Mouse (Mus musculus): ENCODE data around the gene Cd209b. TPM values are rescaled to one million over a fixed set of nuclear protein-coding genes. Genes with fewer than 3 reads are reported as not detected.

The Cd209b gene
- total RNA-seq (2021), result not detected

DNA sequence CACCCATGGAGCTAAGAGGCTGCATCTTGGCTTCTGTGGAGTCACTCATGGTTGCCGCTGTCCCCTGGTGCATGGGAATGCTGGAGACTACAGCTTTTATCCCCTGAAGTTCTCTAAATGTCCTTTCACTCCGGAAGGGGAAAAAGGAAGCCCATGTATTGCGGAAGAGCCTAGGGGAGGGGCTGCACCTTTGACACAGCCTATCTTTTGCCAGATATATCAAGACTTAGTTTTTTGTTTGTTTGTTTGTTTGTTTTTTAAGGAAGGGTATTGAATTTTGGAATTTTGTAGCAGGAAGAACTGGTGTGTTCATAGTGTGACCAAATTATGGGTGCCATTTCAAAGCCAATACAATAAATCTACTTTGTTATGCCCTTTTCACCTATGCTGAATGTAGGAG, at the start of gene Cd209b:
Cd209b (minus strand) TSS at position 101 of the 400 bp plus-strand sequence.
- intact Hi-C loops (cut with DNase I), result no loop called here
- DNase-seq, result no peak

- intact Hi-C loops (cut with DNase I), result loop anchor here (5.0 kb wide), 1 partner anchor 239 kb away; no protein-coding TSS in a partner anchor
- peak; percentile 20 to 33 for DNase-seq
These were observed 29.4 kb upstream of the Cd209b start for GRCm38 (mm10) chr8:3956037-3956436.

GRCm38 (mm10) chr8:3954646-3955045, 28.0 kb upstream of the Cd209b start, which contains the start of gene Cd209c:
TSS of gene Cd209c (minus strand) at chr8:3954746.
- intact Hi-C loops (cut with DNase I), result loop anchor here (5.0 kb wide), 1 partner anchor 237 kb away; no protein-coding TSS in a partner anchor
- DNase-seq, result no peak

GRCm38 (mm10) chr8:3940023-3940422, 13.4 kb upstream of the Cd209b start:
- DNase-seq, result no peak
- intact Hi-C loops (cut with DNase I), result no loop called here

DNA sequence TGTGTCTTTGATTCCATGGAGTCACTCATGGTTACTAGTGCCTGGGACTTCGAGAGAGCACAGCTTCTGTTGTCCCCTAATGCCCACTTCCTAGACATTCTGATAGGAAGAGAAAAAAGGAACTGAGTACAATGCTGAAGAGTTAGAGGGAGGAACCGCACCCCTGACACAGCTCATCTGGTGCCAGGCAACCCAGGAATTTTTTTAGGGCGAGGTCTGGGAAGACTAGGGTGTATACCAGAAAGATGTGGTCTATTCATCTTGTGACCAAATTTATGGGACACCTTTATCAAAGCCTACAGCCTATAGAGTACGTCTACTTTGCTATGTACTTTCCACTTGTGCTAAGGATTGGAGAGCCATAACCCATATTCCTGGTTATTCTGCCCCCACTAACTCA, 48.2 kb downstream of the Cd209b start, which contains the start of gene Cd209d:
Cd209d (minus strand) TSS at position 101 of the 400 bp plus-strand sequence.
- no peak for DNase-seq
- intact Hi-C loops (cut with DNase I), result loop anchor here (5.0 kb wide), 1 partner anchor 559 kb away; no protein-coding TSS in a partner anchor

DNA sequence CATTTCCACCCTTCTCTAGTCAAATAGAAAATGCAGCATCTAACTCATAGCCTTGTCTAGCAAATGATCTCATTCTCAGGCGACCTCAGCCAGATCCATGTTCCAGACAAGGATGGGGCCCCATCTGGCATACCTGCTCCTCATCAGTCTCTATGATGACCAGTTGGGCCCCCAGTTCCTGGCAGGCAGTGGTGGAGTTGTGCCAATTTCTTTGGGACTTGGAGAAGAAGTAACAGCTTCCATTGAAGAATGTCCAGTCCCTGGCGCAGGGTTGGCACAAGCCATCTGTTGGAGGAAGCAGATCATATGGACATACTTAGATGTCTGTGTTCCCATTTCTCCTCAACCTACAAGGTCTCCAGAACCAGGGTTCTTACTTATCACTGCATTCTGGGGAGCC, 50.5 kb downstream of the Cd209b start:
- no peak for DNase-seq
- intact Hi-C loops (cut with DNase I), result loop anchor here (5.0 kb wide), 1 partner anchor 561 kb away; no protein-coding TSS in a partner anchor

Other genes with a start within 250 kb of the Cd209b start
- gene Fcer2a, start 232.7 kb downstream of the Cd209b start, total RNA-seq (2021), result under 1 TPM; 0.24 to 0.50 TPM
- gene Clec4g, start 206.2 kb downstream of the Cd209b start, total RNA-seq (2021), result under 1 TPM; 0.67 to 0.89 TPM
- not detected for gene Cd209a, start 177.9 kb downstream of the Cd209b start, total RNA-seq (2021)
- gene Cd209e, start 72.5 kb downstream of the Cd209b start, total RNA-seq (2021), result not detected
- not detected for gene Cd209d, start 48.3 kb downstream of the Cd209b start, total RNA-seq (2021)
- gene Cd209c, start 27.9 kb upstream of the Cd209b start, total RNA-seq (2021), result not detected
- gene Cd209f, start 179.0 kb upstream of the Cd209b start, total RNA-seq (2021), result under 1 TPM in 1 of 2 experiments, not detected in 1; 0.19 TPM
- gene Cd209g, start 207.3 kb upstream of the Cd209b start, total RNA-seq (2021), result not detected
- 10 to 100 TPM; 23.6 to 24.2 TPM for gene Evi5l, start 239.7 kb upstream of the Cd209b start, total RNA-seq (2021)

Data from heart, postnatal 10 days (tissue).